Mouse (Mus musculus) heart, postnatal 0 days (tissue): ENCODE measurements at regions not wholly inside any gene's neighbourhood (a gene's known extent, or its start where the extent isn't known, plus 50 kb on each side); places are given as distances from the start of the nearest gene placed in this dataset.

ENCODE experiments used
- ATAC-seq: fragments of 200-750 bp; cut with Nextera tagmentation; 2 replicates; pipeline ENCODE4 v1.8.0; 2017; ENCODE audit warnings: low read depth, moderate number of reproducible peaks, moderate library complexity; ENCODE audit not compliant: insufficient read depth
- DNase-seq: peaks from one replicate; pipeline ENCODE4 v3.0.0-alpha.2; 2016; ENCODE audit warnings: low spot score
- H3K27ac ChIP-seq: fragments of 300-500 bp; sonication (generic); 2 replicates; pipeline ENCODE4 v1.5.1; 2014; ENCODE audit warnings: low read depth, mild to moderate bottlenecking
- H3K27me3 ChIP-seq: fragments of 300-500 bp; sonication (generic); 2 replicates; pipeline ENCODE4 v1.6.1; 2014; ENCODE audit warnings: low read length, mixed read lengths; ENCODE audit not compliant: control insufficient read depth, insufficient read depth
- H3K36me3 ChIP-seq: fragments of 300-500 bp; sonication (generic); replicated peaks from 2 replicates; pipeline ENCODE4 v1.6.1; 2014; ENCODE audit warnings: low read length, mixed read lengths; ENCODE audit not compliant: control insufficient read depth, insufficient read depth
- H3K4me1 ChIP-seq: fragments of 300-500 bp; sonication (generic); 2 replicates; pipeline ENCODE4 v1.6.1; 2014; ENCODE audit warnings: antibody characterized with exemption; ENCODE audit not compliant: control insufficient read depth, insufficient read depth
- H3K4me2 ChIP-seq: fragments of 300-500 bp; sonication (generic); 2 replicates; pipeline ENCODE4 v1.6.1; 2014; ENCODE audit warnings: low read depth, mild to moderate bottlenecking, low read length, moderate library complexity
- H3K4me3 ChIP-seq: fragments of 300-500 bp; sonication (generic); 2 replicates; pipeline ENCODE4 v1.5.1; 2014; ENCODE audit warnings: low read depth, low read length
- H3K9ac ChIP-seq: fragments of 300-500 bp; sonication (generic); replicated peaks from 2 replicates; pipeline ENCODE4 v1.6.1; 2014; ENCODE audit warnings: low read depth, low read length, mixed read lengths
- H3K9me3 ChIP-seq: fragments of 300-500 bp; sonication (generic); replicated peaks from 2 replicates; pipeline ENCODE4 v1.6.1; 2016; ENCODE audit warnings: low read length; ENCODE audit not compliant: control insufficient read depth
- CTCF ChIP-seq: IDR thresholded peaks from 2 replicates; pipeline ENCODE4 v1.5.1; 2016; ENCODE audit warnings: antibody characterized with exemption, control low read depth, low read depth
- EP300 ChIP-seq: IDR thresholded peaks from 2 replicates; pipeline ENCODE4 v1.6.1; 2016; ENCODE audit warnings: antibody characterized with exemption, low read depth
- WGBS: fragments of 180-500 bp; shearing (Covaris S2); extraction: QIAGEN DNeasy Blood & Tissue Kit; methylation state at CpG from one replicate; pipeline ENCODE4 v1.1.7; 2014; 5-methylcytosine and 5-hydroxymethylcytosine counted together

DNA sequence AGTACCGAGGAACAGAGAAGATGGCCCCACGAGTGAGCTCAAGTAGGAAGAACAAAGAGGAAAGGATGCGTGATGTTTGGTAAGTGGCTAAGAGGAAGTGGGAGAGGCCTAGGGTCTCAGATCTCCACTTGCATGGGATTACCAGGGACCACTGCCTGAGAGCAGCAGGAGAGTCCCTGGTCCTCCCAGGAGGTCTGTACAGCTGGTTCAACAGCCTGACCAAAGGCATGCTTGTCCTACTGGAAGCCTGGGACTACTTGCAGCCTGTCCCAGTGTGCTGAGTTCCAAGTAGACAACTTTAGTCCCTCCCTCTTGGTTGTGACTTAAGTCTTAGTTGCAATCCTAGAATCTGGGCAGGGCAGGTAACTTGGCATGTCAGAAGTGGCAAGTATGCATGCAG, 437.5 kb upstream of the Mki67 start:
- ATAC-seq: no peak
- H3K36me3 ChIP-seq: no peaks in the 10 kb centered on the region
- no peaks in the 10 kb centered on the region for H3K9me3 ChIP-seq
- no peaks in the 10 kb centered on the region for H3K4me1 ChIP-seq
- TF ChIP-seq CTCF (no peak), EP300 (no peak)
- DNase-seq: no peak
- no peak overlapping the region for H3K4me3 ChIP-seq
- no peak overlapping the region for H3K9ac ChIP-seq
- H3K27ac ChIP-seq: no peak overlapping the region
- no peaks in the 10 kb centered on the region for H3K27me3 ChIP-seq
- WGBS: 71% methylated on average over 3 of the region's 3 CpGs
- H3K4me2 ChIP-seq: no peak overlapping the region

DNA sequence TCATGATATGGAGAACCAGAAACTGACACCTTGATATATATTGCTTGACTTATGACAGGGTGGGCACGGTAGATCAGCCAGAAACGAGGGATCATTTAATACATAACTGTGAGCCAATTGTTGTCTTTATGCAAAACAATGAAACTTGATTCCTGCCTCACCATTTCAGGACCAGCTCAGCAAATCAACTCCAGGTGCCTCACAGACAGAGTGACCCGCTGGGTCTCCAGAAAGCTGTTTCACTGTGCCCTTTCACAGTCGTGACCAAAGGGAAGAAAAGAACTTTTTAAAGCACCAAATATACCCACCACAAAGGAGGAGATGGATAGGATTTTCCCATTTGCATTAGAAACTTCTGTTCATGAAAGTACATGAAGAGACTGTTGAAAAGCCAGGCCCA, 443.0 kb upstream of the Mki67 start:
- WGBS: 43% methylated on average over 4 of the region's 4 CpGs
- no peaks in the 10 kb centered on the region for H3K27me3 ChIP-seq
- DNase-seq (no peak), ATAC-seq (no peak)
- no peak overlapping the region for H3K27ac ChIP-seq
- TF ChIP-seq EP300: no peak
- no peak for TF ChIP-seq CTCF
- H3K9ac ChIP-seq: no peak overlapping the region
- no peaks in the 10 kb centered on the region for H3K4me1 ChIP-seq
- H3K9me3 ChIP-seq: no peaks in the 10 kb centered on the region
- no peaks in the 10 kb centered on the region for H3K36me3 ChIP-seq
- no peak overlapping the region for H3K4me2 ChIP-seq
- H3K4me3 ChIP-seq: no peak overlapping the region

DNA sequence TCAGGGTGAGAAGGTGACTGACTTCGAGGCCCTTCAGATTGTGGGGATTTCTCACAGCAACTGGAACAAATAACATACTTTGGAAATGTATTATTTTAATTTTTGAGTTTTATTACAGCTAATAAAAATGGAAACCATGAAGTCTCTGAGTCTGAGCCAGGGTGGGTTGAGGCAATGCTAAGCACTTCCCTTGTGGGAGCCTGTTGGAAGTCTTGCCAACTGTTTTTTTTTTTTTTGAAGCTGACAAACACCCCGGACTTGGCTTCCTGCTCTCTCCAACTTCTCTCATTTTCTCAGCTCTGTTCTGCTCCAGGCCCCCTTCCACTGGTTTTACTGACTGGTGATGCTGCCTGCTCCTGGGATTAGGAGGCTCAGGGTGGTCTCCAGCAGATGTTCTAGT, 445.4 kb upstream of the Mki67 start:
- no peak for TF ChIP-seq CTCF
- no peak for TF ChIP-seq EP300
- no peaks in the 10 kb centered on the region for H3K36me3 ChIP-seq
- H3K27me3 ChIP-seq: no peaks in the 10 kb centered on the region
- H3K4me1 ChIP-seq: no peaks in the 10 kb centered on the region
- WGBS: 56% methylated on average over 2 of the region's 2 CpGs
- no peaks in the 10 kb centered on the region for H3K9me3 ChIP-seq
- no peak overlapping the region for H3K4me2 ChIP-seq
- DNase-seq: no peak
- no peak overlapping the region for H3K9ac ChIP-seq
- H3K27ac ChIP-seq: no peak overlapping the region
- no peak for ATAC-seq
- H3K4me3 ChIP-seq: no peak overlapping the region

DNA sequence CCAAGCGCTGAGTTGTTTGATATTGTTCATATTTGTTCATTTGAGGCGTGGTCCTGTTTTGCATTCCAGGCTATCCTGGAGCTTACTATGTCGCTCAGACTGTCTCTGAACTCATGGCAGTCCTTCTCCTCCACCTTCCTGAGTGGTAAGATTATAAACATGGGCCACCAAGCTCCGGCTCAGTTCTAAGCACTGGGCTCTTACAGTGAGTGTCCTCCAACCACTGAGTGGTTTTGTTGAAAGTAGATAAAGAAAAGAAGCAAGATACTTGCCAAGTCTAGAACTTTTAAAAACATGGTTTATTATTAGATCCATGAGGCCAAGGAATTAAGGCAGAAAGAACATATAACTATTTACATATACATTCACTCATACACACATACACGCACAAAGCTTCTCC, 448.7 kb upstream of the Mki67 start:
- no peak for DNase-seq
- no peak overlapping the region for H3K9ac ChIP-seq
- H3K4me1 ChIP-seq: no peaks in the 10 kb centered on the region
- no peak overlapping the region for H3K27ac ChIP-seq
- no peak overlapping the region for H3K4me2 ChIP-seq
- ATAC-seq: no peak
- H3K27me3 ChIP-seq: no peaks in the 10 kb centered on the region
- H3K36me3 ChIP-seq: no peaks in the 10 kb centered on the region
- TF ChIP-seq EP300 (no peak), CTCF (no peak)
- H3K4me3 ChIP-seq: no peak overlapping the region
- H3K9me3 ChIP-seq: no peaks in the 10 kb centered on the region
- 75% methylated on average over 5 of the region's 5 CpGs for WGBS

DNA sequence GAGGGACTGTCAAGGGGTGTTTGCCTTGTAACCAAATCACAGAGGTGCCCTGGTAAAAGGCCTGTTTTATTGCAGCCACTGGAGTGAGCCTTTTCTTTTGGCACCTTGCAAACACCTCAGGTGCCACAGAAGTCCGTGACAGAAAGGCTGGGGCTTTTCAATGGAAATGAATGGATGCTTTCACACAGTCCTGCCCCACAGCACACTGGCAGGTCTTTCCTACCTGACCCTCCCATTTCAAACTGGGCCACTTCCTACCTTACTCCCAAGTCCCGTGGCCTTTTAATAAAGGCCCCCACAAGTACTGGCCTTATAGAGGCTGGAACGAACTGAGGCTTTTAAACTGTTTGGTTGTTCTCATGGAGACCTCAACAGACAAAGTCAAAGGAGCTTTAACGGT, 453.1 kb upstream of the Mki67 start:
- DNase-seq: no peak
- Histone ChIP-seq H3K36me3 (no peaks in the 10 kb centered on the region), H3K4me1 (no peaks in the 10 kb centered on the region), H3K9ac (no peak overlapping the region), H3K27ac (no peak overlapping the region), H3K9me3 (no peaks in the 10 kb centered on the region), H3K4me2 (no peak overlapping the region), H3K27me3 (no peaks in the 10 kb centered on the region), H3K4me3 (no peak overlapping the region)
- TF ChIP-seq EP300 (no peak), CTCF (no peak)
- WGBS: 83% methylated on average over 4 of the region's 4 CpGs
- no peak for ATAC-seq

DNA sequence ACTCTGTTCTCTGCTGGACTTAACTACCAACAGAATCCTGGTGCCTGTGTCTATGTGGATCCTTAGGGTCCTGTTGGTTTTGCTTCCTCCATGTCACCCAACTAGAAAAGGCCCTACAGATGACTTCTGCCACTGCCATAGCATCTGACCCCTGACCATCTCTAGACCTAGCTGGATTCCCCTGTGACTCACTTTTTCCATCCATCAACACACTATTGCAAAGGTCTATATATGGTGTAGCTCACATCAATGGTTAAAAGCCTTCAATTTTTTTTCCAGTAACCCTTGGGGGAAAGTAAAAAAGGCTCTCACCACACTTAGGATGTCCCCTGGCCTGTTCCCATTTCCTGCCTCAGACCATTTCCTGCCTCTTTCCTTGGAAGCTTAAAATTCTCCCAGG, 460.2 kb upstream of the Mki67 start:
- H3K4me3 ChIP-seq: no peak overlapping the region
- no peaks in the 10 kb centered on the region; the same call in 1 of the 2 replicates for H3K4me1 ChIP-seq
- no peak for TF ChIP-seq EP300
- no peak for TF ChIP-seq CTCF
- no peak overlapping the region for H3K4me2 ChIP-seq
- ATAC-seq (no peak), DNase-seq (no peak)
- no peak overlapping the region for H3K27ac ChIP-seq
- H3K9ac ChIP-seq: no peak overlapping the region
- H3K9me3 ChIP-seq: no peaks in the 10 kb centered on the region
- H3K27me3 ChIP-seq: no peaks in the 10 kb centered on the region
- H3K36me3 ChIP-seq: no peaks in the 10 kb centered on the region
